Mouse (Mus musculus) heart, postnatal 0 days (tissue): ENCODE measurements around the gene Cfap298.

ENCODE experiments used
- CTCF ChIP-seq: IDR thresholded peaks from 2 replicates; pipeline ENCODE4 v1.5.1; 2016; ENCODE audit warnings: antibody characterized with exemption, control low read depth, low read depth
- EP300 ChIP-seq: IDR thresholded peaks from 2 replicates; pipeline ENCODE4 v1.6.1; 2016; ENCODE audit warnings: antibody characterized with exemption, low read depth

GRCm38 (mm10) chr16:90941246-90941645 lies 6.3 kb upstream of the Cfap298 start:
- TF ChIP-seq EP300 (no peak), CTCF (no peak)
